Mouse (Mus musculus): ENCODE results near the gene Krt4. TPM values are rescaled to one million over a fixed set of nuclear protein-coding genes. Genes with fewer than 3 reads are reported as not detected.

Krt4 gene
- polyA plus RNA-seq (2012; rRNA removed) = 27.0 and 51.0 TPM in 2 replicates
- polyA plus RNA-seq (2014; fragmentation: Nextera tagmentation; extraction: Ambion mirVana) = 180 and 268 TPM in 2 replicates

GRCm38 (mm10) chr15:101924635-101925034, at the start of gene Krt4:
Gene Krt4, minus strand, starts transcription at chr15:101924735.
- Histone ChIP-seq H3K36me3 (ENCODE audit: control insufficient read depth, insufficient read depth, low read length) (no peaks in the 10 kb centered on the region), H3K9me3 (ENCODE audit: control insufficient read depth, low read length) (no peaks in the 10 kb centered on the region), H3K27ac (replicated peaks; ENCODE audit: low read depth, low read length) (no peak within 1 kb of the TSS), H3K4me2 (replicated peaks; ENCODE audit: low read depth, low read length, severe bottlenecking) (no peak within 1 kb of the TSS), H3K4me3 (replicated peaks; ENCODE audit: low read length) (no peak within 1 kb of the TSS), H3K27me3 (ENCODE audit: control insufficient read depth, insufficient read depth, low read length) (peaks cover 7% of the 10 kb centered on the region; the same call in 1 of the 2 replicates), H3K4me1 (ENCODE audit: control insufficient read depth, insufficient read depth, low read length) (peaks cover 2% of the 10 kb centered on the region; the same call in 1 of the 2 replicates), H3K9ac (ENCODE audit: low read depth, low read length, severe bottlenecking) (no peak within 1 kb of the TSS)
- no peak for TF ChIP-seq POLR2A (IDR thresholded peaks at IDR 0.05; ENCODE audit: borderline replicate concordance, extremely low read depth, insufficient read depth, insufficient read length)
- 72% methylated on average over 10 of the region's 11 CpGs for WGBS
- ATAC-seq (ENCODE audit: low FRiP score, low read depth) (no peak), DNase-seq (ENCODE audit: low spot score) (no peak)

DNA sequence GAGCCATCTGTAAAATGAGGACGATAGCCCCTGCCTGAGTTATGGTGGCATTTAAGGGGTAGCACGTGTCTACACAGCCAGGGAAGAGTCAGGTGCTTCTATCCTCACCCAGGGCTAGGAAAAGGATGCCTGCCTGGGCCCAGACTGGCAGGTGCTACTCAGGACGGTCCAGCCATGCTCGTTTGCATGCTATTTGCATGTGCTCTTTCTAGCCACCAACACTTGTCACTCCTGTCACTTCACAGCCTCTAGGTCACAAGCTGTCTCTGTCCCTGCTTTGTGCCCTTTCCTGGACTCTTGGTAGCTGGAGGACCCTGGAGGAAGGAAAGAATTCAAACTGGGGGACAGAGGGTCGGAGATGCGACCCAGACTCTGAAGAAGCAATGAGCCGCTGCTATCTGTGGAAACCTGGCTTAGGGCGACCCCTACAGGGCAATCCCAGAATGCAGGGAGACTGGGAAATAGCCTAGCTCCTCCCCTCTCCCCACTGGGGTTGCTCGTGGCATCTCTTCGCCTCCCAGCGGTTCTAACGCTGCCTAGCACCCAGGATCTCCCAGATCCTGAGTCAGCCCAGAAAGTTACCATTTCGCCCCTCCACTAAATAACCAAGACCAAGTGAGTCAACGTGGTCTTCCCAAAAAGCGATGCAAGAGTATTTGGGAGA, 49.0 kb upstream of the Krt4 start:
- no peak overlapping the region for H3K27ac ChIP-seq (replicated peaks; ENCODE audit: low read depth, low read length)
- no peak overlapping the region for H3K9ac ChIP-seq (ENCODE audit: low read depth, low read length, severe bottlenecking)
- no peak overlapping the region for H3K4me3 ChIP-seq (replicated peaks; ENCODE audit: low read length)
- peak; percentile 93 for DNase-seq (ENCODE audit: low spot score)
- H3K4me2 ChIP-seq (replicated peaks; ENCODE audit: low read depth, low read length, severe bottlenecking) = no peak overlapping the region
- 12% methylated on average over 15 of the region's 15 CpGs for WGBS
- H3K9me3 ChIP-seq (ENCODE audit: control insufficient read depth, low read length) = no peaks in the 10 kb centered on the region
- H3K36me3 ChIP-seq (ENCODE audit: control insufficient read depth, insufficient read depth, low read length) = no peaks in the 10 kb centered on the region
- ATAC-seq (ENCODE audit: low FRiP score, low read depth) = peak; percentile 40; the same call in 1 of the 2 replicates
- no peak for TF ChIP-seq POLR2A (IDR thresholded peaks at IDR 0.05; ENCODE audit: borderline replicate concordance, extremely low read depth, insufficient read depth, insufficient read length)
- peaks cover 37% of the 10 kb centered on the region for H3K4me1 ChIP-seq (ENCODE audit: control insufficient read depth, insufficient read depth, low read length)
- no peaks in the 10 kb centered on the region for H3K27me3 ChIP-seq (ENCODE audit: control insufficient read depth, insufficient read depth, low read length)

DNA sequence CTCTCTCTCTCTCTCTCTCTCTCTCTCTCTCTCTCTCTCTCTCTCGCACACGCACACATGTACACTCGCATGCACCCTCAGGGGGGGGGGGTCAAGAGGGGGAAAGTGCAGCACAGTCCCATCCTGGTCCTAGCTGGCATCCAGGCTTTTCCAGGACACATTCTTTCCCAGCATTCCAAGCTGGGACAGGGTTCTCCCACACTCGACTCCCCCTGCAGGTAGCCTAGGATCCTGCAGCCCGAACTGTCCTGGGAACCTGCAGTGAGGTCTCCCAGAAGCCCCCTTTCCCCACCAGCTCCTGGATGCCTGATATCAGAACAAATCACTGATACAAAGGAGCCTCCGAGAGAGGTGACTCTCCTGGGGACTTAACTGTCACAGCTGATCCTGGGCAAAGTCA, 46.0 kb upstream of the Krt4 start:
- no peak overlapping the region for H3K9ac ChIP-seq (ENCODE audit: low read depth, low read length, severe bottlenecking)
- H3K4me1 ChIP-seq (ENCODE audit: control insufficient read depth, insufficient read depth, low read length) = peaks cover 11% of the 10 kb centered on the region
- H3K9me3 ChIP-seq (ENCODE audit: control insufficient read depth, low read length) = no peaks in the 10 kb centered on the region
- H3K36me3 ChIP-seq (ENCODE audit: control insufficient read depth, insufficient read depth, low read length) = no peaks in the 10 kb centered on the region
- H3K4me3 ChIP-seq (replicated peaks; ENCODE audit: low read length) = no peak overlapping the region
- no peak overlapping the region for H3K4me2 ChIP-seq (replicated peaks; ENCODE audit: low read depth, low read length, severe bottlenecking)
- DNase-seq (ENCODE audit: low spot score) = peak; percentile 69
- no peak overlapping the region for H3K27ac ChIP-seq (replicated peaks; ENCODE audit: low read depth, low read length)
- no peak for ATAC-seq (ENCODE audit: low FRiP score, low read depth)
- no peaks in the 10 kb centered on the region for H3K27me3 ChIP-seq (ENCODE audit: control insufficient read depth, insufficient read depth, low read length)
- no peak for TF ChIP-seq POLR2A (IDR thresholded peaks at IDR 0.05; ENCODE audit: borderline replicate concordance, extremely low read depth, insufficient read depth, insufficient read length)
- WGBS = 11% methylated on average over 3 of the region's 6 CpGs

DNA sequence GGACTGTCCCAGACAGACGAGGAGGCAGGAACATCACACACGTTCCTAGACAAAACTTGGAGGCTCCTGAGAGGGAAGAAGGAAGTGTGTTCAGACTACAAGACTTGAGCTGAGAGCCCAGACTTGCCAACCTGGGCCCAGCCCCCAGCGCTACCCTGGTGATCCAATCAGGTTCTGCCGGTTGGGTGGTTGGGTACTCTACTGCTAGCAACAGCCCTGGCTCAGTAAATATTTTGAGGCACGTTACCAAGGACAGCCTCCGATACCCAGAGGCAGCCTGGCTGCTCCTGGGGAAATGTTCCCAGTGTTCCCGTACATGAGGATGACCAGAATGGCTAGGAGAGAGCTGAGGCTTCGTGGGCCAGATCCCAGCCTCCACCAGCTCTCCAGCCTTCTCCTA, 42.3 kb upstream of the Krt4 start:
- DNase-seq (ENCODE audit: low spot score) = no peak
- H3K4me1 ChIP-seq (ENCODE audit: control insufficient read depth, insufficient read depth, low read length) = no peaks in the 10 kb centered on the region
- no peak overlapping the region for H3K4me2 ChIP-seq (replicated peaks; ENCODE audit: low read depth, low read length, severe bottlenecking)
- no peaks in the 10 kb centered on the region for H3K9me3 ChIP-seq (ENCODE audit: control insufficient read depth, low read length)
- no peak overlapping the region for H3K4me3 ChIP-seq (replicated peaks; ENCODE audit: low read length)
- no peak for TF ChIP-seq POLR2A (IDR thresholded peaks at IDR 0.05; ENCODE audit: borderline replicate concordance, extremely low read depth, insufficient read depth, insufficient read length)
- 71% methylated on average over 8 of the region's 8 CpGs for WGBS
- H3K9ac ChIP-seq (ENCODE audit: low read depth, low read length, severe bottlenecking) = no peak overlapping the region
- H3K36me3 ChIP-seq (ENCODE audit: control insufficient read depth, insufficient read depth, low read length) = no peaks in the 10 kb centered on the region
- no peak for ATAC-seq (ENCODE audit: low FRiP score, low read depth)
- H3K27ac ChIP-seq (replicated peaks; ENCODE audit: low read depth, low read length) = no peak overlapping the region
- no peaks in the 10 kb centered on the region for H3K27me3 ChIP-seq (ENCODE audit: control insufficient read depth, insufficient read depth, low read length)

- Histone ChIP-seq H3K9ac (ENCODE audit: low read depth, low read length, severe bottlenecking) (no peak overlapping the region), H3K9me3 (ENCODE audit: control insufficient read depth, low read length) (no peaks in the 10 kb centered on the region), H3K27ac (replicated peaks; ENCODE audit: low read depth, low read length) (no peak overlapping the region), H3K4me1 (ENCODE audit: control insufficient read depth, insufficient read depth, low read length) (no peaks in the 10 kb centered on the region), H3K4me3 (replicated peaks; ENCODE audit: low read length) (no peak overlapping the region), H3K27me3 (ENCODE audit: control insufficient read depth, insufficient read depth, low read length) (no peaks in the 10 kb centered on the region), H3K36me3 (ENCODE audit: control insufficient read depth, insufficient read depth, low read length) (no peaks in the 10 kb centered on the region), H3K4me2 (replicated peaks; ENCODE audit: low read depth, low read length, severe bottlenecking) (no peak overlapping the region)
- ATAC-seq (ENCODE audit: low FRiP score, low read depth) (no peak), DNase-seq (ENCODE audit: low spot score) (no peak)
- WGBS = 93% methylated on average over 3 of the region's 3 CpGs
- TF ChIP-seq POLR2A (IDR thresholded peaks at IDR 0.05; ENCODE audit: borderline replicate concordance, extremely low read depth, insufficient read depth, insufficient read length) = no peak
These were observed 34.4 kb upstream of the Krt4 start for GRCm38 (mm10) chr15:101958891-101959290.

All from limb, embryonic 14.5 days (tissue).